Mouse (Mus musculus): ENCODE results near the gene Klf7.

GRCm38 (mm10) chr1:64120421-64120810, 1.7 kb downstream of the Klf7 start:
- TF ChIP-seq POLR2A (IDR thresholded peaks at IDR 0.05; ENCODE audit: insufficient read length, low read depth) (peak; percentile 37), MYOD1 (IDR thresholded peaks at IDR 0.05; ENCODE audit: control insufficient read depth in 1 of 3, insufficient read length in 2 of 3, low read depth in 2 of 3) (no peak)
